Mouse (Mus musculus): Measurements from ENCODE around the gene Vmn2r67. TPM values are rescaled to one million over a fixed set of nuclear protein-coding genes. Genes with fewer than 3 reads are reported as not detected.
"Not testable (repeated sequence)": the region's sequence is repeated elsewhere in the genome, so short reads cannot be mapped to it uniquely, and the experiment has no call there.

Gene Vmn2r67
- total RNA-seq (2021): not detected
- long read RNA-seq: 0 reads

- no peak for DNase-seq (ENCODE audit: low spot score in 2 of 2)
Measured at GRCm38 (mm10) chr7:85155898-85156297, at the start of gene Vmn2r67. TSS of gene Vmn2r67 (minus strand) at chr7:85155998.

DNA sequence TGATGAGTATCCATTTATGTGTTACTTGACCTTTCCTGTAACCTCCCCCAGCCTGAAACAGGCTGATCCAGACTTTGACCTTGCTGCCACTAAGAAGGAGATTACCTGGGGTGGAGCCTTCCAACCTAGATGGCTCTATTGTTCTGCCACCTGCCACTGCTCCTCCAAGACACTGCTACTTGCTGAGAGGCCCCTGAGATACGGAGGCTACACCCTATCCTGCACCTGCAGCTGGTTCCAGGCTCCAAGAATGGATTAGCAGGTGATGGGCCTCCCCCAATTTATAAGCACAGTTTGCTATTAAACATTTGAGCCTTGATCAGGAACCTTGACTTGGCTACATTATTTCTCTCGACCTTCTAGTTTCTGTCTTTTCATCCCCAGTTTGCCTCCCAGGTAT, 51.3 kb downstream of the Vmn2r67 start:
- DNase-seq (ENCODE audit: low spot score in 2 of 2): not testable (repeated sequence)

Other genes starting within 250 kb of the Vmn2r67 start
- gene Vmn2r65, start 191.9 kb downstream of the Vmn2r67 start, total RNA-seq (2021): not detected
- gene Vmn2r66, start 143.7 kb downstream of the Vmn2r67 start, total RNA-seq (2021): not detected
- gene Vmn2r68, start 81.8 kb upstream of the Vmn2r67 start, total RNA-seq (2021): not detected

All from layer of hippocampus, adult 18-20 months (tissue).